Mouse (Mus musculus) R1 (cell line): ENCODE measurements around the gene Irx4.

Source experiments
- DNase-seq: peaks from one replicate; pipeline ENCODE4 v3.0.0-alpha.2; 2018; ENCODE audit warnings: low read depth, low spot score

Irx4 gene

GRCm38 (mm10) chr13:73269891-73270290 is 9.6 kb downstream of the Irx4 start:
- no peak for DNase-seq

- no peak for DNase-seq
Measured at GRCm38 (mm10) chr13:73270451-73271081, 10.3 kb downstream of the Irx4 start.

- DNase-seq: peak; percentile 20
Measured at GRCm38 (mm10) chr13:73271336-73272242, 11.3 kb downstream of the Irx4 start.

- no peak for DNase-seq
Measured at GRCm38 (mm10) chr13:73272794-73273282, 12.6 kb downstream of the Irx4 start.

GRCm38 (mm10) chr13:73273536-73273935 is 13.3 kb downstream of the Irx4 start:
- DNase-seq: no peak

- no peak for DNase-seq
Measured at GRCm38 (mm10) chr13:73277361-73277760, 17.1 kb downstream of the Irx4 start.

- no peak for DNase-seq
Measured at GRCm38 (mm10) chr13:73277797-73278196, 17.5 kb downstream of the Irx4 start.

- no peak for DNase-seq
Measured at GRCm38 (mm10) chr13:73279196-73279595, 18.9 kb downstream of the Irx4 start.

GRCm38 (mm10) chr13:73282407-73282806 is 22.1 kb downstream of the Irx4 start:
- no peak for DNase-seq

- DNase-seq: no peak
Measured at GRCm38 (mm10) chr13:73283534-73283933, 23.3 kb downstream of the Irx4 start.

- DNase-seq: no peak
Measured at GRCm38 (mm10) chr13:73290206-73290605, 29.9 kb downstream of the Irx4 start.

GRCm38 (mm10) chr13:73291102-73291501 is 30.8 kb downstream of the Irx4 start:
- no peak for DNase-seq

- no peak for DNase-seq
Measured at GRCm38 (mm10) chr13:73298717-73299116, 38.4 kb downstream of the Irx4 start.

- DNase-seq: no peak
Measured at GRCm38 (mm10) chr13:73299322-73299721, 39.0 kb downstream of the Irx4 start.

- no peak for DNase-seq
Measured at GRCm38 (mm10) chr13:73304729-73305128, 44.5 kb downstream of the Irx4 start.

GRCm38 (mm10) chr13:73305398-73306084 is 45.3 kb downstream of the Irx4 start:
- DNase-seq: no peak

GRCm38 (mm10) chr13:73306085-73306410 is 45.8 kb downstream of the Irx4 start:
- no peak for DNase-seq

GRCm38 (mm10) chr13:73306430-73306829 is 46.2 kb downstream of the Irx4 start:
- peak; percentile 25 for DNase-seq

GRCm38 (mm10) chr13:73310183-73310929 is 50.1 kb downstream of the Irx4 start:
- peak; percentile 68 for DNase-seq
